Mouse (Mus musculus) heart, embryonic 14.5 days (tissue): ENCODE measurements at regions not wholly inside any gene's neighbourhood (a gene's known extent, or its start where the extent isn't known, plus 50 kb on each side); places are given as distances from the start of the nearest gene placed in this dataset.

Experiments
- ATAC-seq: fragments of 200-750 bp; cut with Nextera tagmentation; 2 replicates; pipeline ENCODE4 v1.8.0; 2017; ENCODE audit warnings: low read depth, moderate TSS enrichment; ENCODE audit not compliant: insufficient number of reproducible peaks, insufficient read depth, low FRiP score
- H3K27ac ChIP-seq, 2 experiments: fragments of 200-500 bp in 1 of 2; fragments of 300-500 bp in 1 of 2; sonication (generic) in 1 of 2; replicated peaks in 1 of 2; 2 replicates each; pipeline ENCODE4 v1.5.1; 2012 to 2014; ENCODE audit warnings: low read depth in 2 of 2, low read length in 2 of 2, control low read depth in 1 of 2, mild to moderate bottlenecking in 1 of 2, mixed read lengths in 1 of 2; ENCODE audit not compliant: control insufficient read depth in 1 of 2, insufficient read depth in 1 of 2
- H3K27me3 ChIP-seq: fragments of 300-500 bp; sonication (generic); 2 replicates; pipeline ENCODE4 v1.6.1; 2014; ENCODE audit warnings: mild to moderate bottlenecking, low read length, control low read depth; ENCODE audit not compliant: control insufficient read depth, insufficient read depth
- H3K36me3 ChIP-seq: fragments of 300-500 bp; sonication (generic); 2 replicates; pipeline ENCODE4 v1.6.1; 2014; ENCODE audit warnings: mild to moderate bottlenecking, control low read depth, low read length, mixed read lengths; ENCODE audit not compliant: control insufficient read depth, insufficient read depth
- H3K4me1 ChIP-seq, 2 experiments: fragments of 200-500 bp in 1 of 2; fragments of 300-500 bp in 1 of 2; sonication (generic) in 1 of 2; 2 replicates each; pipeline ENCODE4 v1.6.1; 2012 to 2014; ENCODE audit warnings: low read length in 2 of 2, control low read depth in 1 of 2, mixed read lengths in 1 of 2; ENCODE audit not compliant: control insufficient read depth in 2 of 2, insufficient read depth in 2 of 2
- H3K4me2 ChIP-seq: fragments of 300-500 bp; sonication (generic); 2 replicates; pipeline ENCODE4 v1.6.1; 2014; ENCODE audit warnings: mild to moderate bottlenecking, low read length
- H3K4me3 ChIP-seq, 2 experiments: fragments of 200-500 bp in 1 of 2; fragments of 300-500 bp in 1 of 2; sonication (generic) in 1 of 2; 2 replicates each; pipeline ENCODE4 v1.5.1; 2012 to 2014; ENCODE audit warnings: low read length in 2 of 2, mild to moderate bottlenecking in 2 of 2, control low read depth in 1 of 2, low read depth in 1 of 2, moderate library complexity in 1 of 2; ENCODE audit not compliant: control insufficient read depth in 1 of 2, insufficient read depth in 1 of 2
- H3K9ac ChIP-seq: fragments of 300-500 bp; sonication (generic); 2 replicates; pipeline ENCODE4 v1.6.1; 2014; ENCODE audit warnings: mild to moderate bottlenecking, low read length
- H3K9me3 ChIP-seq: fragments of 300-500 bp; sonication (generic); 2 replicates; pipeline ENCODE4 v1.6.1; 2016; ENCODE audit warnings: low read length, control low read depth; ENCODE audit not compliant: control insufficient read depth
- WGBS: fragments of 180-500 bp; shearing (Covaris S2); extraction: QIAGEN DNeasy Blood & Tissue Kit; methylation state at CpG from one replicate; pipeline ENCODE4 v1.1.7; 2014; 5-methylcytosine and 5-hydroxymethylcytosine counted together

DNA sequence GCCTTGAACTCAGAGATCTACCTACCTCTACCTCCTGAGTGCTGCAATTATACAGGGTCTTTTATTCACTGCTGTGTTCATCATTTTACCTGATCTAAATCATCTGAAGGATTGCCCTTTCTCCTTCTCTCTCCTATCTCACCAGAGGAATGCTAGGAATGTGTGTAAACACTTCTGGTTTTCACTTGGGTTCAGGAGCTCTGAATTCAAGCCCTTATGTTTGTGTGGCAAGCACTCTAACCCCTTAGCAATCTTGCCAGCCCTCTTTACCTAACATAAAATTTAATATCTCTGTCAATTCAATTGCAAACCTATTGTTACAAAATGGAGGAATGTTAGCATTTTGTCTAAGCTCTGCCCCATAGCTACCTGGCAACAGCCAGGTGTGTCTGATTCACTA is 112.8 kb upstream of the Gm10295 start:
- Histone ChIP-seq H3K36me3 (no peaks in the 10 kb centered on the region), H3K4me3 (no peak overlapping the region), H3K9ac (no peak overlapping the region), H3K27ac (no peak overlapping the region), H3K9me3 (0 out of 2 replicates have a peak, but pooled peaks cover 4% of the 10 kb centered on the region), H3K27me3 (no peaks in the 10 kb centered on the region), H3K4me1 (no peaks in the 10 kb centered on the region), H3K4me2 (no peak overlapping the region)
- no peak for ATAC-seq

GRCm38 (mm10) chr7:71463565-71463964 is 112.3 kb upstream of the Gm10295 start:
- Histone ChIP-seq H3K36me3 (no peaks in the 10 kb centered on the region), H3K4me2 (no peak overlapping the region), H3K9ac (no peak overlapping the region), H3K27ac (no peak overlapping the region), H3K27me3 (no peaks in the 10 kb centered on the region), H3K4me3 (no peak overlapping the region), H3K9me3 (0 out of 2 replicates have a peak, but pooled peaks cover 4% of the 10 kb centered on the region), H3K4me1 (no peaks in the 10 kb centered on the region)
- ATAC-seq = no peak
- WGBS = 78% methylated on average over 2 of the region's 2 CpGs

- H3K27me3 ChIP-seq = no peaks in the 10 kb centered on the region
- no peak overlapping the region for H3K9ac ChIP-seq
- peaks cover 0 to 6% of the 10 kb centered on the region in 2 experiments; a peak in 1 of 4 replicates for H3K4me1 ChIP-seq
- H3K4me3 ChIP-seq = no peak overlapping the region
- no peak for ATAC-seq
- 0 out of 2 replicates have a peak, but pooled peaks cover 4% of the 10 kb centered on the region for H3K9me3 ChIP-seq
- no peak overlapping the region for H3K27ac ChIP-seq
- H3K4me2 ChIP-seq = no peak overlapping the region
- no peaks in the 10 kb centered on the region for H3K36me3 ChIP-seq
Measured at GRCm38 (mm10) chr7:71459805-71460204, 108.5 kb upstream of the Gm10295 start.

DNA sequence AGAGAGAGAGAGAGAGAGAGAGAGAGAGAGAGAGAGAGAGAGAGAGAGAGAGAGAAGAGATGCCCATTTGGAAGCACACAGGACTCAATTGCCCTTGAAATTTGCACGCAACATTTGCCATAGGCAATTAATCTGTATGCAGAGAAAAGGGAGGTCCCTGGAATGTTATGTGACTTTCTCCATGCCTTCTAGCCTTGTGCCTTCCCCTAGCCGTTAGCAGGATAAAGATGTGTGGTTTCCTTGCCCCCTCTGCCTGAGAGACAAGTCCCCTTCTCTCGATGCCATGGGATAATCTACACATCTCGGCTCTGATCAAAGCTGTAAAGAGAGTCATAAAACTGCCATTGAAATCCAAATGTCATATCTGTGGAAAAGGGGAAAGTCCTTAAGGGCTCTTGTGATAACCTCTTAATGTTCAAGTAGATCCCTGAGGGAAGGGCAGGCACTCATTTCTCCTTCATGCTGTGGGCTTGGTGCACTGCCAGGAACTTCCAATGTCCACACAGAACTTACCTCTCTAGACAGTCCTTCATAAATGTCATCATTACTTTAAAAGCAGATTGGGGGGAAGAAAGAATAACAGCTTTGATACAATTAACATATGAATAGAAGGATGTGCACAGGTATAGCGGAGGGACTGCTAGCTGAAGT is 106.9 kb upstream of the Gm10295 start:
- no peak for ATAC-seq
- H3K27ac ChIP-seq = no peak overlapping the region

GRCm38 (mm10) chr7:71457409-71458103 is 106.3 kb upstream of the Gm10295 start:
- Histone ChIP-seq H3K27me3 (no peaks in the 10 kb centered on the region), H3K4me1 (peaks cover 0 to 6% of the 10 kb centered on the region in 2 experiments; a peak in 1 of 4 replicates), H3K4me2 (no peak overlapping the region), H3K27ac (no peak overlapping the region), H3K9me3 (0 out of 2 replicates have a peak, but pooled peaks cover 7% of the 10 kb centered on the region), H3K4me3 (no peak overlapping the region), H3K9ac (no peak overlapping the region), H3K36me3 (no peaks in the 10 kb centered on the region)
- WGBS = 80% methylated on average over 4 of the region's 4 CpGs
- no peak for ATAC-seq

More for the DNA sequence above, 106.9 kb upstream of the Gm10295 start:
- H3K36me3 ChIP-seq = no peaks in the 10 kb centered on the region
- H3K4me1 ChIP-seq = peaks cover 0 to 6% of the 10 kb centered on the region in 2 experiments; a peak in 1 of 4 replicates
- H3K9ac ChIP-seq = no peak overlapping the region
- H3K27me3 ChIP-seq = no peaks in the 10 kb centered on the region
- H3K4me2 ChIP-seq = no peak overlapping the region
- H3K4me3 ChIP-seq = no peak overlapping the region
- WGBS = 68% methylated on average over 5 of the region's 5 CpGs
- H3K9me3 ChIP-seq = 0 out of 2 replicates have a peak, but pooled peaks cover 7% of the 10 kb centered on the region

GRCm38 (mm10) chr7:71456421-71456820 is 105.1 kb upstream of the Gm10295 start:
- Histone ChIP-seq H3K4me2 (peak overlapping the region; percentile 16; the same call in 1 of the 2 replicates), H3K27me3 (no peaks in the 10 kb centered on the region), H3K4me1 (peaks cover 0 to 6% of the 10 kb centered on the region in 2 experiments; a peak in 1 of 4 replicates), H3K36me3 (no peaks in the 10 kb centered on the region), H3K4me3 (no peak overlapping the region), H3K9ac (no peak overlapping the region), H3K9me3 (0 out of 2 replicates have a peak, but pooled peaks cover 7% of the 10 kb centered on the region), H3K27ac (0 out of 4 replicates have a peak overlapping the region, but pooled peaks of 1 of the 2 experiments have one; percentile 14)
- 66% methylated on average over 13 of the region's 13 CpGs for WGBS
- ATAC-seq = no peak

DNA sequence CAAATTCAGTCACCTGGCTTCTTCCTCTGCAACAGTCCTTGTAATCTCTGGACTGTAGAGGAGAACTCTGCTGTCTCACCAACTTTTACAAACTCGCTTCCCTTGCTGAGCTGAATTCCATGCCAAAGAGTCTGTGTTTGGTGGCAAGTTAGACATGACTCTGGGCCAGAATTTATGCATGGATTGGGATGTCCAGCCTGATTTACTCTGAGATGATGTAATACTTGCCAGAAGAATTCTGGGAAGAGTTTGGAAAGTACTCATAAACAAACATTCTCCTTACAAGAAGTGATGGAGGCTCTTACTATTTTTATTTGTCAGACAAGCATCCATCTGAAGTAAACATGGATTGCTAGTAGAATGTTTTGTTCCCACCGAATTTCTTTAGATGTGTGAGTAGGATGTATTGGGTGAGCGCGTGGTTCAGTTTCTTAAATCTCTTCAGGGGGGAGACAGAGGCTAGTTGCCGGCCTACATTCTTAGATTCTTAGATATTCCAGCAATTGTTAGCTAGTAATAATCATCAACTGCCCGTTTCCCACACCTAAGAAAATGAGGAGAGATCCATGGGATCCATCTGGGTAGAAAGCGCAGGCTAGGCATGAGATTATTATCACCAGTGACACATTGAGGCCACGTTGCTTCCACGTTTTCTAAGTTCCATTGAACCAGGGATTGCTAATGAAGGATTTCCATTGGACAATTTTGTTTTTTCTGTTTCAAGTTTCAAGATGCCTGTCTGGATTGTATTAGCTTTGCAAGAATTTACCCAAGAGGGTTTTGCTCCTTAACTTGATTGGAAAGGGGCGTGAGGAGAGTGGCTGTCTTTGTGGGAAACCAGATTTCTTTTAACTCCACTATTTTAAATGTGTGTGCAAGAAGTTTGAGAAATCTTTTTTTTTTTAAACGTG is 89.3 kb upstream of the Gm10295 start:
- Histone ChIP-seq H3K27ac (no peak overlapping the region), H3K9ac (no peak overlapping the region), H3K4me1 (no peaks in the 10 kb centered on the region), H3K9me3 (no peaks in the 10 kb centered on the region), H3K4me3 (no peak overlapping the region), H3K36me3 (no peaks in the 10 kb centered on the region), H3K27me3 (no peaks in the 10 kb centered on the region), H3K4me2 (no peak overlapping the region)
- WGBS = 80% methylated on average over 11 of the region's 11 CpGs
- ATAC-seq = no peak
